Comparison of ENCODE assay signal across 14 mouse cellular contexts in genomic region chr13:96168991-96169665, GRCm38 (mm10). TPM values are rescaled to one million over a fixed set of nuclear protein-coding genes. Genes with fewer than 3 reads are reported as not detected.
DNase-seq lines count a peak whose midpoint lies in the region; ATAC-seq lines count a peak whose summit lies in the region.
"Had no signal": no experiment of that assay in that cellular context is flagged by ENCODE, and none has a peak within 500 bp of the region (broad histone marks: within the 10 kb centered on the region; RNA-seq: fewer than 3 reads in every experiment).

No protein-coding gene starts in this region.

- H3K9ac ChIP-seq in kidney, embryonic 14.5 days (ENCODE audit: low read depth, low read length): no peak overlapping the region
- H3K9ac ChIP-seq in hindbrain, embryonic 14.5 days: peak overlapping the region; percentile 34
- H3K9ac ChIP-seq in midbrain, embryonic 14.5 days (replicated peaks; ENCODE audit: low read length): no peak overlapping the region; the same call in 1 of the 2 replicates

- H3K36me3 ChIP-seq in kidney, embryonic 14.5 days (ENCODE audit: control insufficient read depth, insufficient read depth, low read length): no peaks in the 10 kb centered on the region
- no peaks in the 10 kb centered on the region for H3K36me3 ChIP-seq in hindbrain, embryonic 14.5 days (replicated peaks; ENCODE audit: control insufficient read depth, insufficient read depth)
- H3K36me3 ChIP-seq in midbrain, embryonic 14.5 days (ENCODE audit: control insufficient read depth, insufficient read depth, low read length): no peaks in the 10 kb centered on the region

- no peak for ATAC-seq in kidney, embryonic 14.5 days (ENCODE audit: low FRiP score, low TSS enrichment)
- ATAC-seq in hindbrain, embryonic 14.5 days (ENCODE audit: low FRiP score): peak; percentile 72; the same call in 1 of the 2 replicates
- no peak; the same call in 1 of the 2 replicates for ATAC-seq in midbrain, embryonic 14.5 days (ENCODE audit: low FRiP score, low TSS enrichment)
- ATAC-seq: inflammation-experienced regulatory T-cells, adult 6 months had no signal

- H3K27ac ChIP-seq in kidney, embryonic 14.5 days (ENCODE audit: low read depth, low read length): no peak overlapping the region
- H3K27ac ChIP-seq in hindbrain, embryonic 14.5 days: peak overlapping the region; percentile 84
- H3K27ac ChIP-seq in midbrain, embryonic 14.5 days (replicated peaks; ENCODE audit: low read depth, low read length): peak overlapping the region; percentile 61

- H3K4me2 ChIP-seq in kidney, embryonic 14.5 days (replicated peaks; ENCODE audit: low read depth, low read length): peak overlapping the region; percentile 3; the same call in 1 of the 2 replicates
- peak overlapping the region; percentile 19; the same call in 1 of the 2 replicates for H3K4me2 ChIP-seq in hindbrain, embryonic 14.5 days (replicated peaks)
- H3K4me2 ChIP-seq in midbrain, embryonic 14.5 days (ENCODE audit: low read length): peak overlapping the region; percentile 17; the same call in 1 of the 2 replicates
- H3K4me2 ChIP-seq: heart, embryonic 11.5 days had no signal

- DNase-seq in kidney, postnatal 36 days: no peak
- peak; percentile 36 for DNase-seq in brain, adult 2 months (ENCODE audit: low read depth, low spot score)
- DNase-seq in hindbrain, embryonic 14.5 days (ENCODE audit: low spot score): peak; percentile 44
- DNase-seq in midbrain, embryonic 14.5 days: peak; percentile 54
- no peak for DNase-seq in embryo, embryonic 10.5 days (ENCODE audit: low spot score)
- no peak for DNase-seq in right cerebral cortex, postnatal 4 days
- no peak for DNase-seq in gastrocnemius, postnatal 25 days
- DNase-seq: adrenal gland, adult 2 months; embryo, embryonic 11 days; thymus, adult 2 months had no signal

- H3K9me3 ChIP-seq in kidney, embryonic 14.5 days (ENCODE audit: control insufficient read depth, low read length): no peaks in the 10 kb centered on the region
- H3K9me3 ChIP-seq in hindbrain, embryonic 14.5 days (ENCODE audit: control insufficient read depth, low read length): no peaks in the 10 kb centered on the region
- H3K9me3 ChIP-seq in midbrain, embryonic 14.5 days (ENCODE audit: control insufficient read depth, low read length): no peaks in the 10 kb centered on the region
- H3K9me3 ChIP-seq: megakaryocyte, embryonic 14.5 days had no signal

- no peaks in the 10 kb centered on the region for H3K27me3 ChIP-seq in kidney, embryonic 14.5 days (ENCODE audit: control insufficient read depth, insufficient read depth, low read length)
- no peaks in the 10 kb centered on the region for H3K27me3 ChIP-seq in hindbrain, embryonic 14.5 days (ENCODE audit: control insufficient read depth, insufficient read depth, low read length)
- no peaks in the 10 kb centered on the region for H3K27me3 ChIP-seq in midbrain, embryonic 14.5 days (ENCODE audit: control insufficient read depth, insufficient read depth, low read length)

- WGBS in kidney, embryonic 14.5 days: 52% methylated on average over 11 of the region's 11 CpGs
- WGBS in hindbrain, embryonic 14.5 days: 46% methylated on average over 11 of the region's 11 CpGs
- WGBS in midbrain, embryonic 14.5 days: 51% methylated on average over 11 of the region's 11 CpGs

- H3K4me1 ChIP-seq in kidney, embryonic 14.5 days (ENCODE audit: control insufficient read depth, insufficient read depth, low read length): no peaks in the 10 kb centered on the region
- H3K4me1 ChIP-seq in hindbrain, embryonic 14.5 days (replicated peaks; ENCODE audit: control insufficient read depth, insufficient read depth, low read length): peaks cover 16% of the 10 kb centered on the region
- H3K4me1 ChIP-seq in midbrain, embryonic 14.5 days (ENCODE audit: control insufficient read depth, insufficient read depth, low read length): 0 out of 2 replicates have a peak, but pooled peaks cover 8% of the 10 kb centered on the region
- H3K4me1 ChIP-seq: megakaryocyte, embryonic 14.5 days had no signal

- no peak overlapping the region for H3K4me3 ChIP-seq in kidney, embryonic 14.5 days (ENCODE audit: low read length)
- no peak overlapping the region for H3K4me3 ChIP-seq in hindbrain, embryonic 14.5 days (replicated peaks; ENCODE audit: low read length)
- H3K4me3 ChIP-seq in midbrain, embryonic 14.5 days (replicated peaks; ENCODE audit: low read depth, low read length): no peak overlapping the region
- H3K4me3 ChIP-seq: megakaryocyte, embryonic 14.5 days had no signal

RNA-seq across cellular contexts. Expression of gene Sv2c, which starts 36.8 kb away (rescaled TPM):
- 0.53 and 0.57 TPM in 2 replicates for polyA plus RNA-seq in kidney, embryonic 14.5 days (2014; fragmentation: Nextera tagmentation; extraction: Ambion mirVana)
- 50.2 and 55.7 TPM in 2 replicates for polyA plus RNA-seq in hindbrain, embryonic 14.5 days (2014; fragmentation: Nextera tagmentation; extraction: Ambion mirVana)
- 7.6 and 9.2 TPM in 2 replicates for polyA plus RNA-seq in midbrain, embryonic 14.5 days (2014; fragmentation: Nextera tagmentation; extraction: Ambion mirVana)
- under 1 TPM; 0.10 to 0.35 TPM for total RNA-seq in gastrocnemius, postnatal 25 days (2021)

Comparison
In these comparisons a context has a peak if more than half of its experiments do, and no peak if none do; other contexts are left out.
1. DNase-seq: peak in brain, adult 2 months (single experiment), hindbrain, embryonic 14.5 days (single experiment) and midbrain, embryonic 14.5 days (single experiment); none in kidney, postnatal 36 days (0 of 2), embryo, embryonic 10.5 days (single experiment), right cerebral cortex, postnatal 4 days (single experiment) and gastrocnemius, postnatal 25 days (single experiment).
2. Peak in every context shown above with its lines, with median percentiles within 50 percentile points of each other: H3K4me2 ChIP-seq.